Mouse (Mus musculus) splenic B cell, adult 2 months (primary cell): ENCODE data around the gene Qrsl1.
"Not testable (repeated sequence)": the region's sequence is repeated elsewhere in the genome, so short reads cannot be mapped to it uniquely, and the experiment has no call there.

Experiments
- DNase-seq: peaks from one replicate; pipeline ENCODE4 v3.0.0-alpha.2; 2011; ENCODE audit warnings: low read depth, low spot score
- H3K27me3 ChIP-seq: 2 replicates; pipeline ENCODE4 v1.6.1; 2012; ENCODE audit warnings: mild to moderate bottlenecking, low read length, moderate library complexity, mixed read lengths; ENCODE audit not compliant: control insufficient read depth, poor library complexity, insufficient read depth, severe bottlenecking
- H3K36me3 ChIP-seq: 2 replicates; pipeline ENCODE4 v1.6.1; 2012; ENCODE audit warnings: mild to moderate bottlenecking, low read length, moderate library complexity, mixed read lengths; ENCODE audit not compliant: control insufficient read depth, poor library complexity, insufficient read depth, severe bottlenecking

The Qrsl1 gene

GRCm38 (mm10) chr10:43901578-43902194 is at the start of gene Qrsl1, which contains the start of gene Rtn4ip1:
Gene Qrsl1, minus strand, starts transcription at chr10:43901745.
Gene Rtn4ip1, plus strand, starts transcription at chr10:43901807.
- Histone ChIP-seq H3K36me3 (no peaks in the 10 kb centered on the region), H3K27me3 (no peaks in the 10 kb centered on the region)
- peak; percentile 93 for DNase-seq

DNA sequence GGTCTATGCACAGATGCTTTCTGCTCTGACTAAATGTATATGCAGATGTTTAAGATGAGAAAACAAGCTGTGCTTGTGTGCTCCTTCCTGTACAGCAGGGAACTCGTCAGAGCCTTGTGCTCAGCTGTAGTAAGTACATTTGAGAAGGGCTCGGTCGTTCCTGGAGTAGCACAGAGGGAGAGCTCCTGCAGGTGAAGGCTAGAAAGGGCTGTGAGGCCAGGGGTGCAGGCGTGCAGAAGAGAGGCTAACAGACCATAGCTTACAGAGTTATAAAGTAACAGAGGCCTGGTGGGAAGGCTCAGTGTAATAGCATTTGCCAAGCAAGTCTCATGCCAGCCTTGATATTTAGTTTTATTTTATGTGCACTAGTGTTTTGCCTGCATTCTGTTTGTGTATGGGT is 43.9 kb upstream of the Qrsl1 start:
- no peak for DNase-seq
- peaks cover 1% of the 10 kb centered on the region for H3K36me3 ChIP-seq
- no peaks in the 10 kb centered on the region for H3K27me3 ChIP-seq

- no peaks in the 10 kb centered on the region; the same call in 1 of the 2 replicates for H3K36me3 ChIP-seq
- H3K27me3 ChIP-seq = no peaks in the 10 kb centered on the region
- no peak for DNase-seq
Measured at GRCm38 (mm10) chr10:43943736-43944135, 42.2 kb upstream of the Qrsl1 start.

DNA sequence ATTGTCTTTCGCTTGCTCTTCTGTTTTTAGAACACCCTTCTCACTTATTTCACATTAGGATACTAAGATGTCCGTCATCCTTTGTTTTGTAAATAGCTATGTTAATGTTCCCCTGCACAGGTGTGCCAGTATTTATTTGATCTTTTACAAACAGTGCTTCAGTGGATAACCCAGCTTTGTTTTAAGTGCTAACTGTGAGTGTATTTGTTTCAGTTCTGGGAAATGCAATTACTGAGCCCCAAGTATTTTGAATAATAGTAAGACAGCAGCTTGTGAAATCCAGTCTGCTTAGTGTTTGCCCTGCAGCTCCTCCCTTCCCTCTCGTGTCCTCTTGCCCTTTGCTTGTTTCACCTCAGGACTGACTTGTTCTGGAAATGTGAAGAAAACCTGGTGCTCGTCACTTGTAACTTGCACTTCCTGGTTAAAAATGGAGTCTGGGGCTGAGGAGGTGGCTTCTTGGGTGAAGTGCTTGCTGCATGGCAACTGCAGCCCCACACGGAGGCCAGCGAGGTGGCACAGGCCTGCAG is 37.7 kb upstream of the Qrsl1 start:
- no peak for DNase-seq
- Histone ChIP-seq H3K36me3 (peaks cover 2% of the 10 kb centered on the region; the same call in 1 of the 2 replicates), H3K27me3 (no peaks in the 10 kb centered on the region)

DNA sequence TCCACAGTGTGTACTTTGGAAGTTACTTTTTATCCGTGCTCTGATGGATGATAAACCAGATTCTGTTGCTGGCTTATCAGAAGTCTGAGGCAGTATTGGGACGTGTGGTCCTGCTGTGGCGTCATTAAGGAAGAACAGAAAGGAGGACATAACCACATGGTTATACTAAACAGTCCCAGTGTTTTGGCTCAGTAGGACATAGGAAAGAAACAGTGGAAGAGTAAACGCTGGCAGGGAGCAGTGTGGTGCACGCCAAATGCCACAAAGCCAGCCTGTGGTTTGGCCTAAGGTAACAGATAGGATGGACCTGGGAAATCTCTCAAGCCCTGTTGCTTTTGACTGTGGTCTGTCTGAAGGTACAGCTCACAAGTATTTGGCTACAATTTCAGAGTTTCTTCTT is 27.1 kb upstream of the Qrsl1 start:
- Histone ChIP-seq H3K36me3 (peaks cover 4% of the 10 kb centered on the region), H3K27me3 (no peaks in the 10 kb centered on the region)
- no peak for DNase-seq

GRCm38 (mm10) chr10:43927736-43928135 is 26.2 kb upstream of the Qrsl1 start:
- H3K36me3 ChIP-seq = peaks cover 4% of the 10 kb centered on the region
- DNase-seq = peak; percentile 34
- H3K27me3 ChIP-seq = no peaks in the 10 kb centered on the region

DNA sequence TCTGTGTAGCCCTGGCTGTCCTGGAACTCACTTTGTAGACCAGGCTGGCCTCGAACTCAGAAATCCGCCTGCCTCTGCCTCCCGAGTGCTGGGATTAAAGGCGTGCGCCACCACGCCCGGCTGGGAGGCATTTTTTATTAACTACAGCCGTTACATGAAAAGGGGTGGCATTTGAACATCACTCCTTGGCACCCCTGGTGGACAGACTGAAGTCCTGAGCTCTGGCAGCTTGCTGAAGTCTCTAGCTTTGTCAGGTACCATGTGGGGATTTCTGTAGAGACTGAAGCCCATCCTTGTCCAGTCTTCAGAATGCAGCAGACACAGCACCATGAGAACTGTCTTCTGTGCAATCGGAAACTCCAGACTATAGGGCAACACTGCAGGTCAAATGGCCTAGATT is 24.2 kb upstream of the Qrsl1 start:
- H3K36me3 ChIP-seq, H3K27me3 ChIP-seq: not testable (repeated sequence)
- DNase-seq = peak; percentile 23

- Histone ChIP-seq H3K27me3 (no peaks in the 10 kb centered on the region), H3K36me3 (peaks cover 4% of the 10 kb centered on the region; the same call in 1 of the 2 replicates)
- DNase-seq = no peak
Measured at GRCm38 (mm10) chr10:43923096-43923495, 21.6 kb upstream of the Qrsl1 start.

DNA sequence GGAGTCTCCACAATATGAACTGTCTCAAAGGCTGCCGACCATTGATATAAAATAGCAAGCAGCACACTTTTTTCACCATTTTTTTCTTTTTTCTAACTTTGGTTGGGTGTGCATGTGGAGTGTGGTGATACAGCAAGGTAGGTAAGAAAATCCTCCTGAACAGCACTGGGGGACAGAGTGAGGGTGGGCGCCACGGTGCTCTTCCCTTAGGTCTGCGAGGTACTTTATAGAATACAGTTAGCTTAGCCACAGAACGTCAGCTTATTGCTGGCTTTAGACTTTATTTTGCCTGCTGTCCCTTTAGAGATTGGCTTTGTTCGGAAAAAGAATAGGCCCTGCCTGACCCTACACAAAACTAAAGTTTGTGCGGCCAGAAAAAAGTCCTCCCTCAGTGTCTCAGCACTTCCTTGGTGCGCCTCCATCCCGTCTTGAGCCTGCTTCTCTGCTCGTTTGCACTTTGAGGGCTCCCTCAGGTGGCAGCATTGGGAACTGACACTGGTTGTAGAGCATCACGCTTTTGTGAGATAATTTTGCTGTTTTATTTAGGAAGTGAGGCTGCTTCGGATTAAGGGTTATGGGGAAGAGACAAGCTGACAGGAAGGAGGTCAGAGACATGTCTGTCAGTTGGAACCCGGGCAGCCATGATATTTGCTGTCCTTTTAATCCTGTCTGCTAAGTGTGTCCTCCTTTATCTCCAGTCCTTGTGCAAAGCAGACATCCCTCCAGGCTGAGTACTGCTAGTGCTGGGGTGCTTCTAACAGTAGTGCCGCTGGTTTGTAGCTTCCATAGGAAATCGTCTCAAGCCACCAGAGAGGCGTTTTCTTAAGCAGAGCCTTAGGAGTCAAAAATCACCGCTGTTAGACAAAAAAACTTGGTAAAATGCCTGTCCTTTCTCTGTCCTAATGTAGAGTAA is 17.4 kb upstream of the Qrsl1 start:
- H3K27me3 ChIP-seq = no peaks in the 10 kb centered on the region
- peak; percentile 91 for DNase-seq

GRCm38 (mm10) chr10:43916737-43917136 is 15.2 kb upstream of the Qrsl1 start:
- no peak for DNase-seq
- Histone ChIP-seq H3K36me3 (peaks cover 5% of the 10 kb centered on the region; the same call in 1 of the 2 replicates), H3K27me3 (no peaks in the 10 kb centered on the region)

More for the DNA sequence above, 17.4 kb upstream of the Qrsl1 start:
- H3K36me3 ChIP-seq = peaks cover 5% of the 10 kb centered on the region; the same call in 1 of the 2 replicates

GRCm38 (mm10) chr10:43916181-43916580 is 14.6 kb upstream of the Qrsl1 start:
- peaks cover 5% of the 10 kb centered on the region; the same call in 1 of the 2 replicates for H3K36me3 ChIP-seq
- H3K27me3 ChIP-seq = no peaks in the 10 kb centered on the region
- DNase-seq = no peak

DNA sequence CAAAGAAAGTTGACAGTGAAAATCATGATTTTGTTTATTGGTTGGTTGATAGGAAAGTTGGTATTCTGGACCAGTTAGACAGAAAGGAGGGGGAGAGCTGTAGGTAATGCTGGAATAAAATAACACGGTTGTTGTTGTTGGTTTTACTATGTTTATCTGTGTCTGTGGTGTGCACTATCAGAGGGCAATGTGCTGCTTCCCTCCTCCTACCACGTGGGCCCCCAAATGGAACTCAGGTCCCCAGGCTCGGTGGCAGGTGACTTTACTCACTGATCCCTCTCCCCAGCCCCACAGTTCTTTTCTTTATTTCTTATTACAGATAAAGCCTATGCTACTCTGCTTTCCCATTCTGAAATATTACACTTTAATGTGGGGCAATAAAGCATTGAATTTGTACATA is 10.7 kb upstream of the Qrsl1 start:
- Histone ChIP-seq H3K36me3 (peaks cover 7% of the 10 kb centered on the region), H3K27me3 (no peaks in the 10 kb centered on the region)
- DNase-seq = no peak

GRCm38 (mm10) chr10:43910873-43911142 is 9.3 kb upstream of the Qrsl1 start:
- no peak for DNase-seq
- no peaks in the 10 kb centered on the region for H3K27me3 ChIP-seq

GRCm38 (mm10) chr10:43910032-43910872 is 8.7 kb upstream of the Qrsl1 start:
- H3K27me3 ChIP-seq = no peaks in the 10 kb centered on the region
- H3K36me3 ChIP-seq = peaks cover 2% of the 10 kb centered on the region
- DNase-seq = no peak

More at GRCm38 (mm10) chr10:43910873-43911142, 9.3 kb upstream of the Qrsl1 start:
- H3K36me3 ChIP-seq = peaks cover 2% of the 10 kb centered on the region
